Comparison of ENCODE assay signal across 9 mouse cellular contexts in genomic region chr3:89384331-89385076, GRCm38 (mm10). TPM values are rescaled to one million over a fixed set of nuclear protein-coding genes. Genes with fewer than 3 reads are reported as not detected.
DNase-seq lines count a peak whose midpoint lies in the region; ATAC-seq and TF ChIP-seq lines count a peak whose summit lies in the region.
"Had no signal": no experiment of that assay in that cellular context is flagged by ENCODE, and none has a peak within 500 bp of the region (broad histone marks: within the 10 kb centered on the region; RNA-seq: fewer than 3 reads in every experiment).

No protein-coding gene starts in this region.

- DNase-seq in liver (no peak), CH12.LX (ENCODE audit: extremely low read depth) (no peak), G1E (ENCODE audit: low spot score) (no peak)
- DNase-seq in liver, postnatal 0 days = no peak
- no peak for DNase-seq in ovary, postnatal 36 days (ENCODE audit: low spot score)
- DNase-seq: embryo, embryonic 11 days had no signal

- H3K27me3 ChIP-seq in liver, embryonic 15.5 days = no peaks in the 10 kb centered on the region
- H3K27me3 ChIP-seq in CH12.LX (replicated peaks) (no peaks in the 10 kb centered on the region), G1E (ENCODE audit: insufficient read depth, low read length) (no peaks in the 10 kb centered on the region)
- no peaks in the 10 kb centered on the region for H3K27me3 ChIP-seq in liver, postnatal 0 days (ENCODE audit: insufficient read depth, low read length)

- H3K4me1 ChIP-seq in liver, embryonic 15.5 days (replicated peaks) = peaks cover 36% of the 10 kb centered on the region
- H3K4me1 ChIP-seq in CH12.LX (ENCODE audit: control insufficient read depth in 1 of 2, insufficient read depth in 2 of 2) (peaks cover 27 to 95% of the 10 kb centered on the region in 2 experiments), G1E (ENCODE audit: insufficient read depth, low read depth, low read length) (peaks cover 85% of the 10 kb centered on the region)
- peaks cover 27% of the 10 kb centered on the region for H3K4me1 ChIP-seq in liver, postnatal 0 days (ENCODE audit: insufficient read depth)

- TF ChIP-seq CTCF in CH12.LX (conservative IDR thresholded peaks at IDR 0.05 in 1 of 2, IDR thresholded peaks at IDR 0.05 in 1 of 2; ENCODE audit: low read depth in 2 of 2, low read length in 2 of 2) (no peak), G1E (IDR thresholded peaks at IDR 0.05; ENCODE audit: low read depth, low read length) (no peak)
- no peak for TF ChIP-seq CTCF in liver, postnatal 0 days (IDR thresholded peaks at IDR 0.05; ENCODE audit: low read depth)

- whole genome bisulfite sequencing in liver, embryonic 15.5 days (ENCODE audit: insufficient replicate concordance) = 63% methylated on average over 12 of the region's 12 CpGs
- WGBS in liver, postnatal 0 days (ENCODE audit: insufficient replicate concordance) = 69% methylated on average over 11 of the region's 12 CpGs

- H3K9ac ChIP-seq in liver, embryonic 15.5 days = no peak overlapping the region
- peak overlapping the region; percentile 73 for H3K9ac ChIP-seq in CH12.LX (ENCODE audit: insufficient read depth, low read depth)
- H3K9ac ChIP-seq in liver, postnatal 0 days (replicated peaks) = no peak overlapping the region
- H3K9ac ChIP-seq: hindbrain, embryonic 13.5 days had no signal

- H3K9me3 ChIP-seq in liver, embryonic 15.5 days (replicated peaks) = no peaks in the 10 kb centered on the region
- no peaks in the 10 kb centered on the region for H3K9me3 ChIP-seq in CH12.LX (replicated peaks; ENCODE audit: low read length)
- H3K9me3 ChIP-seq in G1E (replicated peaks) = no peaks in the 10 kb centered on the region
- H3K9me3 ChIP-seq in liver, postnatal 0 days (ENCODE audit: low read length) = no peaks in the 10 kb centered on the region
- H3K9me3 ChIP-seq: hindbrain, embryonic 13.5 days had no signal

- in situ Hi-C loops in CH12.LX (cut with MboI; ENCODE audit: low pct_ligation_motif_present, low pct_unique_long_range_greater_than_20kb, low sequenced_read_pairs) = no loop called here

- ATAC-seq in liver, embryonic 15.5 days (ENCODE audit: insufficient read depth) = no peak
- ATAC-seq in G1E (ENCODE audit: extremely low read depth, insufficient number of reproducible peaks, low FRiP score, poor library complexity, severe bottlenecking) = no peak
- no peak for ATAC-seq in liver, postnatal 0 days
- no peak for ATAC-seq in frontal cortex, adult (ENCODE audit: low TSS enrichment)

- H3K27ac ChIP-seq in liver, embryonic 15.5 days (replicated peaks) = no peak overlapping the region
- peak overlapping the region; percentile 99; the same call in 1 of the 2 replicates for H3K27ac ChIP-seq in CH12.LX (ENCODE audit: insufficient read depth, low read depth)
- H3K27ac ChIP-seq in liver, postnatal 0 days (ENCODE audit: low read depth) = no peak overlapping the region; the same call in 1 of the 2 replicates
- H3K27ac ChIP-seq: hindbrain, embryonic 13.5 days had no signal

- H3K4me2 ChIP-seq in liver, embryonic 15.5 days = peak overlapping the region; percentile 35
- peak overlapping the region; percentile 79 for H3K4me2 ChIP-seq in CH12.LX (ENCODE audit: insufficient read depth, low read depth, poor library complexity, severe bottlenecking)
- peak overlapping the region; percentile 60 for H3K4me2 ChIP-seq in liver, postnatal 0 days (ENCODE audit: low read depth, low read length)
- H3K4me2 ChIP-seq: hindbrain, embryonic 13.5 days had no signal

- no peak for TF ChIP-seq EP300 in CH12.LX (IDR thresholded peaks at IDR 0.05; ENCODE audit: low read length)
- no peak for TF ChIP-seq EP300 in liver, postnatal 0 days (IDR thresholded peaks at IDR 0.05; ENCODE audit: low read depth)

- dilution Hi-C loops in CH12.LX (cut with MboI; ENCODE audit: extremely low pct_ligation_motif_present, extremely low pct_unique_long_range_greater_than_20kb, low sequenced_read_pairs) = no loop called here

- TF ChIP-seq POLR2A in CH12.LX (IDR thresholded peaks at IDR 0.05; ENCODE audit: low read depth, low read length) = no peak

- peaks cover 15% of the 10 kb centered on the region for H3K36me3 ChIP-seq in liver, embryonic 15.5 days (replicated peaks)
- H3K36me3 ChIP-seq in CH12.LX (replicated peaks in 1 of 2; ENCODE audit: control insufficient read depth in 1 of 2, insufficient read depth in 1 of 2, low read length in 1 of 2) = peaks cover 35 to 53% of the 10 kb centered on the region in 2 experiments
- H3K36me3 ChIP-seq in G1E (replicated peaks) = peaks cover 98% of the 10 kb centered on the region
- peaks cover 11% of the 10 kb centered on the region for H3K36me3 ChIP-seq in liver, postnatal 0 days (replicated peaks; ENCODE audit: insufficient read depth, low read length)
- H3K36me3 ChIP-seq: hindbrain, embryonic 13.5 days had no signal

- no peak; the same call in 1 of the 2 replicates for TF ChIP-seq RAD21 in CH12.LX (IDR thresholded peaks at IDR 0.05; ENCODE audit: low read depth, low read length)

- H3K4me3 ChIP-seq in liver, embryonic 15.5 days (replicated peaks) = 0 out of 2 replicates have a peak overlapping the region, but pooled peaks have one; percentile 37
- H3K4me3 ChIP-seq in CH12.LX (replicated peaks in 1 of 3; ENCODE audit: low read depth in 2 of 3, low read length in 2 of 3, poor library complexity in 1 of 3) (peak overlapping the region in 1 of 3 experiments; percentile 63), G1E (ENCODE audit: low read depth, low read length) (peak overlapping the region; percentile 64; the same call in 1 of the 2 replicates)
- H3K4me3 ChIP-seq in liver, postnatal 0 days (ENCODE audit: low read depth, low read length) = peak overlapping the region; percentile 36
- H3K4me3 ChIP-seq: hindbrain, embryonic 13.5 days had no signal

- peaks cover 57% of the 10 kb centered on the region for H3K79me2 ChIP-seq in CH12.LX (replicated peaks; ENCODE audit: control insufficient read depth, extremely low read depth, insufficient read depth, poor library complexity, severe bottlenecking)

TF ChIP-seq in CH12.LX, 34 proteins besides CTCF, POLR2A, EP300 and RAD21:
- TF ChIP-seq MAZ (IDR thresholded peaks at IDR 0.05; ENCODE audit: low read depth, low read length) (no peak), ZMIZ1 (IDR thresholded peaks at IDR 0.05; ENCODE audit: low read depth, low read length) (no peak), MYC (IDR thresholded peaks at IDR 0.05; ENCODE audit: low read depth, low read length) (no peak), SIN3A (IDR thresholded peaks at IDR 0.05; ENCODE audit: low read length) (no peak; the same call in 1 of the 2 replicates)

RNA-seq across cellular contexts. Expression of gene Zbtb7b, which starts 10.1 kb away (rescaled TPM):
- 2.3 and 3.3 TPM in 2 replicates for polyA plus RNA-seq in liver, embryonic 15.5 days (2015; fragmentation: Nextera tagmentation; extraction: Ambion mirVana)
- total RNA-seq in CH12.LX (2012; rRNA removed) (31.6 and 34.2 TPM in 2 replicates), CH12.LX (2014; rRNA removed) (11.9 and 12.7 TPM in 2 replicates), G1E (2014; fragmentation: Nextera tagmentation) (32.9 and 34.2 TPM in 2 replicates), G1E (2017) (23.3 and 31.4 TPM in 2 replicates)
- polyA plus RNA-seq in CH12.LX (2012; ENCODE audit: insufficient read length, low read depth) (27.6 and 32.4 TPM in 2 replicates), G1E (2012) (123 and 126 TPM in 2 replicates)
- 4.1 and 4.7 TPM in 2 replicates for polyA plus RNA-seq in liver, postnatal 0 days (2015; fragmentation: Nextera tagmentation; extraction: Ambion mirVana)

RNA-seq across cellular contexts. Expression of gene Lenep, which starts 18.1 kb away (rescaled TPM):
- not detected in 2 replicates for polyA plus RNA-seq in liver, embryonic 15.5 days (2015; fragmentation: Nextera tagmentation; extraction: Ambion mirVana)
- total RNA-seq in CH12.LX (2012; rRNA removed) (not detected in 2 replicates), CH12.LX (2014; rRNA removed) (not detected in 2 replicates), G1E (2014; fragmentation: Nextera tagmentation) (3.7 and 6.7 TPM in 2 replicates), G1E (2017) (0.98 and 1.8 TPM in 2 replicates)
- polyA plus RNA-seq in CH12.LX (2012; ENCODE audit: insufficient read length, low read depth) (not detected in 2 replicates), G1E (2012) (0.03 and 0.12 TPM in 2 replicates)
- not detected in 2 replicates for polyA plus RNA-seq in liver, postnatal 0 days (2015; fragmentation: Nextera tagmentation; extraction: Ambion mirVana)

RNA-seq across cellular contexts. Expression of gene Dcst1, which starts 19.5 kb away (rescaled TPM):
- 0.05 TPM in 1 of 2 replicates, not detected in the other for polyA plus RNA-seq in liver, embryonic 15.5 days (2015; fragmentation: Nextera tagmentation; extraction: Ambion mirVana)
- total RNA-seq in CH12.LX (2012; rRNA removed) (0.04 and 0.21 TPM in 2 replicates), CH12.LX (2014; rRNA removed) (not detected in 2 replicates), G1E (2014; fragmentation: Nextera tagmentation) (not detected in 2 replicates), G1E (2017) (0.06 and 0.22 TPM in 2 replicates)
- polyA plus RNA-seq in CH12.LX (2012; ENCODE audit: insufficient read length, low read depth) (0.10 and 0.53 TPM in 2 replicates), G1E (2012) (not detected in 2 replicates)
- polyA plus RNA-seq in liver, postnatal 0 days (2015; fragmentation: Nextera tagmentation; extraction: Ambion mirVana) = 0.13 and 0.15 TPM in 2 replicates

RNA-seq across cellular contexts. Expression of gene Dcst2, which starts 22.7 kb away (rescaled TPM):
- 0.06 and 0.07 TPM in 2 replicates for polyA plus RNA-seq in liver, embryonic 15.5 days (2015; fragmentation: Nextera tagmentation; extraction: Ambion mirVana)
- total RNA-seq in CH12.LX (2012; rRNA removed) (not detected in 2 replicates), CH12.LX (2014; rRNA removed) (not detected in 2 replicates), G1E (2014; fragmentation: Nextera tagmentation) (not detected in 2 replicates), G1E (2017) (not detected in 2 replicates)
- polyA plus RNA-seq in CH12.LX (2012; ENCODE audit: insufficient read length, low read depth) (0.10 and 0.14 TPM in 2 replicates), G1E (2012) (not detected in 2 replicates)
- 0.05 TPM in 1 of 2 replicates, not detected in the other for polyA plus RNA-seq in liver, postnatal 0 days (2015; fragmentation: Nextera tagmentation; extraction: Ambion mirVana)

RNA-seq across cellular contexts. Expression of gene Flad1, which starts 27.2 kb away (rescaled TPM):
- 14.3 and 16.4 TPM in 2 replicates for polyA plus RNA-seq in liver, embryonic 15.5 days (2015; fragmentation: Nextera tagmentation; extraction: Ambion mirVana)
- total RNA-seq in CH12.LX (2012; rRNA removed) (26.9 and 29.0 TPM in 2 replicates), CH12.LX (2014; rRNA removed) (28.7 and 31.1 TPM in 2 replicates), G1E (2014; fragmentation: Nextera tagmentation) (19.7 and 22.0 TPM in 2 replicates), G1E (2017) (18.0 and 22.0 TPM in 2 replicates)
- polyA plus RNA-seq in CH12.LX (2012; ENCODE audit: insufficient read length, low read depth) (25.9 and 26.0 TPM in 2 replicates), G1E (2012) (12.5 and 17.8 TPM in 2 replicates)
- polyA plus RNA-seq in liver, postnatal 0 days (2015; fragmentation: Nextera tagmentation; extraction: Ambion mirVana) = 18.8 and 20.0 TPM in 2 replicates
